Mouse (Mus musculus) liver, embryonic 14.5 days (tissue): ENCODE measurements at regions not wholly inside any gene's neighbourhood (a gene's known extent, or its start where the extent isn't known, plus 50 kb on each side); places are given as distances from the start of the nearest gene placed in this dataset.

ENCODE experiments used
- CTCF ChIP-seq: IDR thresholded peaks from 2 replicates; pipeline ENCODE4 v1.5.1; 2016; ENCODE audit warnings: antibody characterized with exemption, low read depth, control low read depth
- EP300 ChIP-seq: IDR thresholded peaks from 2 replicates; pipeline ENCODE4 v1.6.1; 2016; ENCODE audit warnings: antibody characterized with exemption, low read depth

DNA sequence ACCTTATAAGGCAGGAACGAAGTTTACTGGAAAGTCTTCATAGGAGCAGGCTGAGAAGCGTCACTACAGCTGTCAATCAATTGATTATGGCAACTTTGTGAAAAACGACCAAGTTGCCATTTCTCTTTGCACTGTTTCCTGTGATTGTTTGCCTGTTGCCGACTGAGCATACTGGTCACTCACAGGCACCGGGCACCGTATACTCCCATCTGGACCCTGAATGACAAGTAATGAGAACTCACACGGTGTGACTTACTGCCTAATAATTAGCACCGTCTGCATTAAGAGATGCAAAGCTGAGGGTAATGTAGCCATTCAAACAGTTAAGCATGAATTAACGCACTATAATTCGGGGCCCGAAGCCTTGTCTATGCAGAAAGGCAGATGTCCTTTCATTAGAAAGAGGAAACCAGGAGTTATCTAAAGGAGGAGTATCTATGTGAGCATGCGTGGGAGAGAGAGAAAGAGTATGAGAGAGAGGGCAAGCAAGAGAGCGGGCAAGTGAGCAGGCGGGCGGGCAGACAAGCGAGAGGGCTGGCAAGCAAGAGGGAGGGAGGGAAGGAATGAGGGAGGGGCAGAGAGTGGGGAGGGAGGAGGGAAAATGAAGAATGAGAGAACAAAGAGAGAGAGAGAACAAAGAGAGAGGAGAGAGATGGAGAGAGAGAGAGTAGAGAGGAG lies 231.4 kb upstream of the Arid2 start:
- TF ChIP-seq CTCF: no peak
- TF ChIP-seq EP300: no peak
